Mouse (Mus musculus): Measurements from ENCODE around the gene Ikzf1. TPM values are rescaled to one million over a fixed set of nuclear protein-coding genes. Genes with fewer than 3 reads are reported as not detected.

Ikzf1 gene
- total RNA-seq, 1 experiment, result 0.49 TPM

- no peaks in the 10 kb centered on the region for H3K36me3 ChIP-seq (ENCODE audit: control insufficient read depth, insufficient read depth, low read length, poor library complexity, severe bottlenecking)
- no peak overlapping the region for H3K27ac ChIP-seq (ENCODE audit: insufficient read depth, low read depth, low read length, poor library complexity, severe bottlenecking)
- in situ Hi-C loops (cut with MboI; ENCODE audit: low sequenced_read_pairs in 2 of 2, unreplicated experiment in 2 of 2), result no loop called here
- TF ChIP-seq HCFC1 (IDR thresholded peaks at IDR 0.05; ENCODE audit: borderline replicate concordance, insufficient read depth, low read length), result no peak
- no peak for TF ChIP-seq MAFK (IDR thresholded peaks at IDR 0.05; ENCODE audit: insufficient read depth, low read depth, low read length)
- no peak for TF ChIP-seq ZNF384 (IDR thresholded peaks at IDR 0.05; ENCODE audit: low read depth, low read length)
- TF ChIP-seq ZC3H11A (IDR thresholded peaks at IDR 0.05; ENCODE audit: borderline replicate concordance, low read depth, low read length), result no peak
- TF ChIP-seq CHD2 (IDR thresholded peaks at IDR 0.05; ENCODE audit: low read depth, low read length), result no peak
- no peaks in the 10 kb centered on the region for H3K9me3 ChIP-seq (ENCODE audit: control insufficient read depth, insufficient read depth, low read depth, low read length)
- DNase-seq (ENCODE audit: low read depth, low spot score), result no peak
- no peaks in the 10 kb centered on the region for H3K4me1 ChIP-seq (ENCODE audit: control insufficient read depth in 2 of 2, insufficient read depth in 2 of 2, low read length in 2 of 2, poor library complexity in 1 of 2)
- H3K9ac ChIP-seq (ENCODE audit: insufficient read depth, low read depth, low read length, poor library complexity, severe bottlenecking), result no peak overlapping the region
- no peak overlapping the region for H3K4me3 ChIP-seq (ENCODE audit: insufficient read depth in 1 of 2, low read depth in 1 of 2, low read length in 2 of 2, poor library complexity in 1 of 2, severe bottlenecking in 1 of 2)
Measured at GRCm38 (mm10) chr11:11777796-11778195, 93.0 kb downstream of the Ikzf1 start.

GRCm38 (mm10) chr11:11778345-11778744 is 93.5 kb downstream of the Ikzf1 start:
- TF ChIP-seq CHD2 (IDR thresholded peaks at IDR 0.05; ENCODE audit: low read depth, low read length), result no peak
- TF ChIP-seq ZC3H11A (IDR thresholded peaks at IDR 0.05; ENCODE audit: borderline replicate concordance, low read depth, low read length), result no peak
- no peak for TF ChIP-seq MAFK (IDR thresholded peaks at IDR 0.05; ENCODE audit: insufficient read depth, low read depth, low read length)
- TF ChIP-seq HCFC1 (IDR thresholded peaks at IDR 0.05; ENCODE audit: borderline replicate concordance, insufficient read depth, low read length), result no peak
- TF ChIP-seq ZNF384 (IDR thresholded peaks at IDR 0.05; ENCODE audit: low read depth, low read length), result no peak
- Histone ChIP-seq H3K4me3 (ENCODE audit: insufficient read depth in 1 of 2, low read depth in 1 of 2, low read length in 2 of 2, poor library complexity in 1 of 2, severe bottlenecking in 1 of 2) (no peak overlapping the region), H3K36me3 (ENCODE audit: control insufficient read depth, insufficient read depth, low read length, poor library complexity, severe bottlenecking) (no peaks in the 10 kb centered on the region), H3K4me1 (ENCODE audit: control insufficient read depth in 2 of 2, insufficient read depth in 2 of 2, low read length in 2 of 2, poor library complexity in 1 of 2) (no peaks in the 10 kb centered on the region), H3K9ac (ENCODE audit: insufficient read depth, low read depth, low read length, poor library complexity, severe bottlenecking) (no peak overlapping the region), H3K27ac (ENCODE audit: insufficient read depth, low read depth, low read length, poor library complexity, severe bottlenecking) (no peak overlapping the region), H3K9me3 (ENCODE audit: control insufficient read depth, insufficient read depth, low read depth, low read length) (no peaks in the 10 kb centered on the region)
- DNase-seq (ENCODE audit: low read depth, low spot score), result no peak
- in situ Hi-C loops (cut with MboI; ENCODE audit: low sequenced_read_pairs in 2 of 2, unreplicated experiment in 2 of 2), result no loop called here

DNA sequence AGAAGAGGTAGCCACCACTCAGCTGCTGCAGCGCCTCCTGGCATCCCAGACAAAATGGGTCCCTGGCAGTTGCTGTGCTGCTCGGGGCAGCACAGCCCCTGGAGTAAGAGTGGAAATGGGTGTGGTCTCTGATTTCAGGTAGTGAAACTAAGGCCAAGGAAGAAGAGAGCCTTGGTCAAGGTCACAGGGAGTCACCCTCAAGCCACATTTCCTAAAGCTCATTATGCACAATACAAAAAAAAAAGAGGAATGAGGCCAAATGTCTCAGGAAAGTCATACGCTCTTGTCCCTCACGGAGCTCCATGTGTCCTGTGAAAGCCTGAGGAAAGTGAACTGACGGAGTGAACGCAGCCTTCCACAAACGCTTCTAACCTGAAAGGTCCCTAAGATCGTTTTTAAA is 96.9 kb downstream of the Ikzf1 start:
- Histone ChIP-seq H3K4me1 (ENCODE audit: control insufficient read depth in 2 of 2, insufficient read depth in 2 of 2, low read length in 2 of 2, poor library complexity in 1 of 2) (no peaks in the 10 kb centered on the region), H3K27ac (ENCODE audit: insufficient read depth, low read depth, low read length, poor library complexity, severe bottlenecking) (no peak overlapping the region), H3K4me3 (ENCODE audit: insufficient read depth in 1 of 2, low read depth in 1 of 2, low read length in 2 of 2, poor library complexity in 1 of 2, severe bottlenecking in 1 of 2) (no peak overlapping the region), H3K9ac (ENCODE audit: insufficient read depth, low read depth, low read length, poor library complexity, severe bottlenecking) (no peak overlapping the region), H3K9me3 (ENCODE audit: control insufficient read depth, insufficient read depth, low read depth, low read length) (no peaks in the 10 kb centered on the region), H3K36me3 (ENCODE audit: control insufficient read depth, insufficient read depth, low read length, poor library complexity, severe bottlenecking) (no peaks in the 10 kb centered on the region)
- in situ Hi-C loops (cut with MboI; ENCODE audit: low sequenced_read_pairs in 2 of 2, unreplicated experiment in 2 of 2), result no loop called here
- TF ChIP-seq ZNF384 (IDR thresholded peaks at IDR 0.05; ENCODE audit: low read depth, low read length), result no peak
- TF ChIP-seq MAFK (IDR thresholded peaks at IDR 0.05; ENCODE audit: insufficient read depth, low read depth, low read length), result no peak
- no peak for TF ChIP-seq CHD2 (IDR thresholded peaks at IDR 0.05; ENCODE audit: low read depth, low read length)
- no peak for TF ChIP-seq HCFC1 (IDR thresholded peaks at IDR 0.05; ENCODE audit: borderline replicate concordance, insufficient read depth, low read length)
- TF ChIP-seq ZC3H11A (IDR thresholded peaks at IDR 0.05; ENCODE audit: borderline replicate concordance, low read depth, low read length), result no peak
- DNase-seq (ENCODE audit: low read depth, low spot score), result no peak

GRCm38 (mm10) chr11:11785457-11785856 is 100.7 kb downstream of the Ikzf1 start:
- DNase-seq (ENCODE audit: low read depth, low spot score), result no peak
- TF ChIP-seq CHD2 (IDR thresholded peaks at IDR 0.05; ENCODE audit: low read depth, low read length) (no peak), ZNF384 (IDR thresholded peaks at IDR 0.05; ENCODE audit: low read depth, low read length) (no peak), HCFC1 (IDR thresholded peaks at IDR 0.05; ENCODE audit: borderline replicate concordance, insufficient read depth, low read length) (no peak), MAFK (IDR thresholded peaks at IDR 0.05; ENCODE audit: insufficient read depth, low read depth, low read length) (no peak), ZC3H11A (IDR thresholded peaks at IDR 0.05; ENCODE audit: borderline replicate concordance, low read depth, low read length) (no peak)
- no peaks in the 10 kb centered on the region for H3K9me3 ChIP-seq (ENCODE audit: control insufficient read depth, insufficient read depth, low read depth, low read length)
- H3K4me3 ChIP-seq (ENCODE audit: insufficient read depth in 1 of 2, low read depth in 1 of 2, low read length in 2 of 2, poor library complexity in 1 of 2, severe bottlenecking in 1 of 2), result no peak overlapping the region
- no peaks in the 10 kb centered on the region for H3K36me3 ChIP-seq (ENCODE audit: control insufficient read depth, insufficient read depth, low read length, poor library complexity, severe bottlenecking)
- no peak overlapping the region for H3K27ac ChIP-seq (ENCODE audit: insufficient read depth, low read depth, low read length, poor library complexity, severe bottlenecking)
- H3K9ac ChIP-seq (ENCODE audit: insufficient read depth, low read depth, low read length, poor library complexity, severe bottlenecking), result no peak overlapping the region
- H3K4me1 ChIP-seq (ENCODE audit: control insufficient read depth in 2 of 2, insufficient read depth in 2 of 2, low read length in 2 of 2, poor library complexity in 1 of 2), result no peaks in the 10 kb centered on the region
- in situ Hi-C loops (cut with MboI; ENCODE audit: low sequenced_read_pairs in 2 of 2, unreplicated experiment in 2 of 2), result no loop called here

GRCm38 (mm10) chr11:11788521-11788974 is 103.7 kb downstream of the Ikzf1 start:
- H3K4me1 ChIP-seq (ENCODE audit: control insufficient read depth in 2 of 2, insufficient read depth in 2 of 2, low read length in 2 of 2, poor library complexity in 1 of 2), result no peaks in the 10 kb centered on the region
- TF ChIP-seq HCFC1 (IDR thresholded peaks at IDR 0.05; ENCODE audit: borderline replicate concordance, insufficient read depth, low read length), result no peak
- no peak for TF ChIP-seq ZNF384 (IDR thresholded peaks at IDR 0.05; ENCODE audit: low read depth, low read length)
- TF ChIP-seq ZC3H11A (IDR thresholded peaks at IDR 0.05; ENCODE audit: borderline replicate concordance, low read depth, low read length), result peak; percentile 62; the same call in 1 of the 2 replicates
- no peak for TF ChIP-seq MAFK (IDR thresholded peaks at IDR 0.05; ENCODE audit: insufficient read depth, low read depth, low read length)
- no peak for TF ChIP-seq CHD2 (IDR thresholded peaks at IDR 0.05; ENCODE audit: low read depth, low read length)
- no peak overlapping the region for H3K9ac ChIP-seq (ENCODE audit: insufficient read depth, low read depth, low read length, poor library complexity, severe bottlenecking)
- H3K4me3 ChIP-seq (ENCODE audit: insufficient read depth in 1 of 2, low read depth in 1 of 2, low read length in 2 of 2, poor library complexity in 1 of 2, severe bottlenecking in 1 of 2), result no peak overlapping the region
- no peaks in the 10 kb centered on the region for H3K9me3 ChIP-seq (ENCODE audit: control insufficient read depth, insufficient read depth, low read depth, low read length)
- in situ Hi-C loops (cut with MboI; ENCODE audit: low sequenced_read_pairs in 2 of 2, unreplicated experiment in 2 of 2), result no loop called here
- H3K27ac ChIP-seq (ENCODE audit: insufficient read depth, low read depth, low read length, poor library complexity, severe bottlenecking), result no peak overlapping the region
- peak; percentile 76 for DNase-seq (ENCODE audit: low read depth, low spot score)
- H3K36me3 ChIP-seq (ENCODE audit: control insufficient read depth, insufficient read depth, low read length, poor library complexity, severe bottlenecking), result no peaks in the 10 kb centered on the region

Data from ES-E14 (cell line).